Mouse (Mus musculus) liver, adult 2 months (tissue): ENCODE measurements around the gene Parm1. TPM values are rescaled to one million over a fixed set of nuclear protein-coding genes. Genes with fewer than 3 reads are reported as not detected.
A peak's percentile ranks its signal among the peaks of the same experiment; 100 is the strongest.

Source experiments
- DNase-seq: peaks from one replicate; pipeline ENCODE4 v3.0.0-alpha.2; 2011; ENCODE audit warnings: low read depth, low spot score; ENCODE audit errors: extremely low read depth
- H3K27ac ChIP-seq: fragments of 200-500 bp; replicated peaks from 2 replicates; pipeline ENCODE4 v1.5.1; 2012; ENCODE audit warnings: low read depth, mild to moderate bottlenecking, control low read depth, inconsistent platforms, low read length; ENCODE audit not compliant: insufficient read depth
- H3K27me3 ChIP-seq: fragments of 200-500 bp; 2 replicates; pipeline ENCODE4 v1.6.1; 2012; ENCODE audit warnings: mild to moderate bottlenecking, moderate library complexity, low read length, inconsistent platforms; ENCODE audit not compliant: control insufficient read depth, insufficient read depth
- H3K36me3 ChIP-seq: fragments of 200-500 bp; 2 replicates; pipeline ENCODE4 v1.6.1; 2012; ENCODE audit warnings: low read length, inconsistent platforms; ENCODE audit not compliant: control insufficient read depth, insufficient read depth
- H3K4me1 ChIP-seq: fragments of 200-500 bp; 2 replicates; pipeline ENCODE4 v1.6.1; 2011; ENCODE audit warnings: low read length; ENCODE audit not compliant: control insufficient read depth, insufficient read depth
- H3K4me3 ChIP-seq: fragments of 200-500 bp; 2 replicates; pipeline ENCODE4 v1.5.1; 2011; ENCODE audit warnings: low read depth, mild to moderate bottlenecking, control low read depth, low read length, moderate library complexity; ENCODE audit not compliant: insufficient read depth
- H3K79me2 ChIP-seq: fragments of 200-500 bp; 2 replicates; pipeline ENCODE4 v1.6.1; 2012; ENCODE audit warnings: inconsistent platforms, mild to moderate bottlenecking, low read length, moderate library complexity; ENCODE audit not compliant: control insufficient read depth, insufficient read depth
- H3K9ac ChIP-seq: fragments of 200-500 bp; 2 replicates; pipeline ENCODE4 v1.6.1; 2012; ENCODE audit warnings: low read depth, mild to moderate bottlenecking, control low read depth, inconsistent platforms, low read length
- CTCF ChIP-seq: fragments of 200-500 bp; IDR thresholded peaks from 2 replicates; pipeline ENCODE4 v1.5.1; 2011; ENCODE audit warnings: low read depth, low read length, control low read depth
- POLR2A ChIP-seq: fragments of 200-500 bp; IDR thresholded peaks from 2 replicates; pipeline ENCODE4 v1.6.1; 2011; ENCODE audit warnings: low read length, control low read depth; ENCODE audit not compliant: insufficient read depth; ENCODE audit errors: extremely low read depth
- WGBS: fragments of 180-500 bp; shearing (Covaris S2); methylation state at CpG from one replicate; pipeline ENCODE4 v1.1.7; 2018; 5-methylcytosine and 5-hydroxymethylcytosine counted together
- polyA plus RNA-seq: library from polyadenylated mRNA; depleted of rRNA; stranded (reverse); fragments of >200 nt; gene quantifications from 2 replicates; pipeline ENCODE4 v1.2.3, GENCODE M21; 2012; rRNA removed
- total RNA-seq: library from RNA; depleted of rRNA; stranded (reverse); fragments of >200 nt; gene quantifications from 2 replicates; pipeline ENCODE4 v1.2.3, GENCODE M21; 2014; rRNA removed

Gene Parm1
- total RNA-seq (under 0.01 and 0.27 TPM in 2 replicates), polyA plus RNA-seq (0.05 TPM in 2 replicates)

DNA sequence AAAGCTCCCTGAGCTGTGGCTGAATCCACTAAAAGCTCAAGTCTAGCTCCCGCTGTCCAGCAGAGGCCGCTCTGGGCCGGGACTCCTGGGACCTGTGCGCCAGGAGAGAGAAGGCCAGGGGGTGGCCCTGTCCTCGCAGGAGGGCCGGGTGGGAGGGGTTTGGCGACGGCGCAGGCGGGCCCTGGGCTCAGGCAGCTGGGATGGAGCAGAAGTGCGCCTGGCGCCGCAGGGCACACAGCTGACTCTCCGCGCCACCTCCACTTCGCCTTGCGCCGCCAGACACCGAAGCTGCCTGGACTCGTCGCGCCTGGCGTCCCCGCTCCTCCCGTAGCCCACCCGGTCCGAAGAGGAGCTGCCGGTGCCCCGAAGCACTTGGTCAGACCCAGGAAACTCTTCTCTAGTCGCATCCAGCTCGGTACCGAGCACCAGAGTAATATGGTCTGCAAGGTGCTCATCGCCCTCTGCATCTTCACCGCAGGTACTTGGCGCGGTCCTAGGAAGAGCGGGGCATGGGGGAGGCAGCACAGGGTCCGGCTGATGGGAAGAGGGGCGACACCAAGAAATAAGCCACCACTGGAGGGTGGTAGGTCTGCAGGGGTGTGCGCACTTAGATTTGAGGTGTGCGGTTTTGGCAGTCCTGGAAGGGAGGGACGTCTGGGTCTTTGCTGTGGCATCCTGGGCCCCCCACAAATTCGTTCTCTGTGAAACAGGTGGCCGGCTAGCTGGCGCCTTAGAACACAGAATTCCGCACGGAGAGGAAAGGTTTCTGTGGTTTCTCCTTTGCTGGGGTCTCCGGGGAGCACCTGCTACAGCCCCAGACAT, at the start of gene Parm1:
Gene Parm1 (plus strand): TSS at position 136 of the 822 bp plus-strand sequence.
- H3K4me3 ChIP-seq: peak within 1 kb of the TSS; percentile 52; the same call in 1 of the 2 replicates
- TF ChIP-seq CTCF: peak; percentile 83
- TF ChIP-seq POLR2A: no peak
- H3K4me1 ChIP-seq: peaks cover 3% of the 10 kb centered on the region
- under 1% methylated on average over 47 of the region's 48 CpGs for WGBS
- no peaks in the 10 kb centered on the region for H3K36me3 ChIP-seq
- no peak within 1 kb of the TSS for H3K27ac ChIP-seq
- H3K79me2 ChIP-seq: no peaks in the 10 kb centered on the region
- DNase-seq: peak; percentile 76
- peak within 1 kb of the TSS; percentile 14; the same call in 1 of the 2 replicates for H3K9ac ChIP-seq
- H3K27me3 ChIP-seq: no peaks in the 10 kb centered on the region

DNA sequence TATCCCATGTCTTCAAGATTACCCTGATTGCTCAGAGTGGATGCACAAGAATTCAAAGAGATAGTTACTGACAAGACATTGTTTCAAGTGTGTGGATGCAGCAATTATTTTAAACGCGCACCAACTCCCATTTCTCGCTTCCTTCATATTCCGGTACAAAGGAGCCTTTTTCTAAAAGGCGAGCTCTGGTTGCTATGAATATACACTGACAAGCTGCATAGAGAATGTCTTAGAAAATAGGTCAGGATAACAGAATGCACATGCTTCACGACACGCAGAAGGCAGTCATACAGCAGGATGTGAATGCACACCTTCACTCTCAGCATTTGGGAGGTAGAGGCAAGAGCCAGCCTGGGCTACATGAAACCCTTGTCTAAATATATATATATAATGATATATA, 42.2 kb upstream of the Parm1 start:
- Histone ChIP-seq H3K27me3 (no peaks in the 10 kb centered on the region), H3K4me1 (no peaks in the 10 kb centered on the region), H3K27ac (no peak overlapping the region), H3K4me3 (no peak overlapping the region), H3K9ac (no peak overlapping the region), H3K79me2 (no peaks in the 10 kb centered on the region), H3K36me3 (no peaks in the 10 kb centered on the region)
- 95% methylated on average over 7 of the region's 7 CpGs for WGBS
- no peak for DNase-seq
- TF ChIP-seq POLR2A: no peak
- no peak for TF ChIP-seq CTCF

DNA sequence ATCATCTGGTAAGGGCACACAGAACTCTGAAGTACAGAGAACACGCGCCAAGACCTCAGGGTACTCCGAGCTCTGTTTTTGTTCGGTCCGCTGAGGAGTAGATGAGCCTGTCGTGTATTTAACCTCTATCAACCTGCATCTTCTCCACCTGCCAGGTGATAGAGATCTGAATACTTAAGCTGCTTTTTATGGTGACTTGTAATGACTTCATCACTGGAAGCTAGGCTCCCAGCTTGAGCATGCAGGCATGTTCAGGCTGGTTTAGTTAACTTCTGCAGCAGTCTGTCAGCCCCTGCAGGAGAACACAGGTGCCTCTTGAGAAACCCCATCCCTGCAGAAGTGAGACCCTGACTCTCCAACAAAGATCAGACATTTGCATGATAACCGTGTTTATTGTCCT, 40.6 kb upstream of the Parm1 start:
- Histone ChIP-seq H3K9ac (no peak overlapping the region), H3K36me3 (no peaks in the 10 kb centered on the region), H3K79me2 (no peaks in the 10 kb centered on the region), H3K27ac (no peak overlapping the region), H3K27me3 (no peaks in the 10 kb centered on the region), H3K4me3 (no peak overlapping the region), H3K4me1 (no peaks in the 10 kb centered on the region)
- DNase-seq: no peak
- TF ChIP-seq POLR2A (no peak), CTCF (no peak)
- WGBS: 87% methylated on average over 7 of the region's 7 CpGs

DNA sequence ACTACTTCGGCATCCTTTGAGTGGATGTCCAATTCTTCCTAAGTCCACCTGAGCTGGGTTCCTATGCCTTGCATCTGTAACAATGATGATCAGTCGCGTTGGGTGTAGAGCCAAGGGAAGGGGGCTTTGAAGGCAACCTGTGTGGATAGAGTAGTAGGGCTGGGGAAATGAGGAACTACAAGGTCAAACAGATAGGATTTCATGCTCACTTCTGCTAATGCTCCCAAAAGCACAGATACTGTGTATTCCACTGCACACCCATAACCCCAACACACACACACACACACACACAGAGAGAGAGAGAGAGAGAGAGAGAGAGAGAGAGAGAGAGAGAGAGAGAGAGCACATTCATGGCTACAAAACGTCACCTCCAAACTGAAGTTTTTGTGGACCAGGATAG, 38.7 kb upstream of the Parm1 start:
- no peaks in the 10 kb centered on the region for H3K79me2 ChIP-seq
- 90% methylated on average over 4 of the region's 4 CpGs for WGBS
- H3K9ac ChIP-seq: no peak overlapping the region
- no peak for DNase-seq
- no peaks in the 10 kb centered on the region for H3K27me3 ChIP-seq
- no peaks in the 10 kb centered on the region; the same call in 1 of the 2 replicates for H3K4me1 ChIP-seq
- no peaks in the 10 kb centered on the region for H3K36me3 ChIP-seq
- no peak overlapping the region for H3K4me3 ChIP-seq
- H3K27ac ChIP-seq: no peak overlapping the region
- TF ChIP-seq POLR2A (no peak), CTCF (no peak)

DNA sequence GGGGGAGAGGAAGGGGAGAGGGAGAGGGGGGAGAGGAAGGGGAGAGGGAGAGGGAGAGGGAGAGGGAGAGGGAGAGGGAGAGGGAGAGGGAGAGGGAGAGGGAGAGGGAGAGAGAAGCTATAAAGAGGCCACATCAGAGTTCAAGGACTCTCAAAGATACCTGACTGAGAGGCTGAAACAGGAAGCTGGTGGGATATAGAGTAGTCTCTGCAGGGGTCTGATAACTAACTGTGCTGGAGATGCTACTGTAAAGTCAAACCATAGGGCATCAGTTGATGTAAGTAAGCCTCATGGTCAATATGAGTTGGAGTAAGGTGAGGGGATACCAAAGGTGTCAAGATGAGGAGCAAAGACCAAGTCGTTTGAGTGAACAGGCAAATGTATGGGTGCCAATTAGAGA, 37.3 kb upstream of the Parm1 start:
- TF ChIP-seq POLR2A: no peak
- no peak for TF ChIP-seq CTCF
- WGBS: 52% methylated on average over 1 of the region's 1 CpGs

DNA sequence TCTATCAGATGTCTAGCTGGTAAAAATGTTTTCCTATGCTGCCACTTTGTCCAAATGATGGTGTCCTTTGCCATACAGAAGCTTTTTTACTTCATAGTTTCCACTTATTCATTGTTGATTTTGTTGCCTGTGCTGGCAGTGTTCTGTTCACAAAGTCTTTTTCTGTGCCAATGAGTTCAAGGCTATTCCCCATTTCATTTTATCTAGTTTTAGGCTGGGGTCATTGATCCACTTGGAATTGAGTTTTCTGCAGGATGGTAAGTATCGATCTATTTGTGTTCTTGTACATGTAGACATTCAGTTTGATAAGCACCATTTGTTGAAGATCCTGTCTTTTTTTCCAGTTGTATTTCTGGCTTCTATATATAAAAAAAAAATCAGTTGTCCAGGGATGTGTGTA, 33.1 kb upstream of the Parm1 start:
- H3K36me3 ChIP-seq: no peaks in the 10 kb centered on the region
- H3K4me1 ChIP-seq: peaks cover 2% of the 10 kb centered on the region; the same call in 1 of the 2 replicates
- peak; percentile 98 for DNase-seq
- no peaks in the 10 kb centered on the region for H3K79me2 ChIP-seq
- no peak overlapping the region for H3K27ac ChIP-seq
- no peak overlapping the region for H3K4me3 ChIP-seq
- TF ChIP-seq CTCF: no peak
- TF ChIP-seq POLR2A: no peak
- H3K27me3 ChIP-seq: no peaks in the 10 kb centered on the region
- WGBS: 20% methylated on average over 1 of the region's 1 CpGs
- no peak overlapping the region for H3K9ac ChIP-seq

More for the DNA sequence above, 37.3 kb upstream of the Parm1 start:
- no peaks in the 10 kb centered on the region for H3K27me3 ChIP-seq
- no peak for DNase-seq
- no peak overlapping the region for H3K27ac ChIP-seq
- peaks cover 2% of the 10 kb centered on the region; the same call in 1 of the 2 replicates for H3K4me1 ChIP-seq
- H3K79me2 ChIP-seq: no peaks in the 10 kb centered on the region
- no peak overlapping the region for H3K4me3 ChIP-seq
- H3K9ac ChIP-seq: no peak overlapping the region
- H3K36me3 ChIP-seq: no peaks in the 10 kb centered on the region
